Mouse (Mus musculus) E14TG2a.4 (cell line): ENCODE results near the gene Gm20538.

Experiments used
- CTCF ChIP-seq: conservative IDR thresholded peaks from 2 replicates; pipeline ENCODE4 v1.5.1; 2014; ENCODE audit warnings: low read length
- NANOG ChIP-seq: IDR thresholded peaks from 2 replicates; pipeline ENCODE4 v1.6.1; 2014; ENCODE audit warnings: borderline replicate concordance, low read length, mixed read lengths
- POU5F1 ChIP-seq: IDR thresholded peaks from 2 replicates; pipeline ENCODE4 v1.6.1; 2014; ENCODE audit warnings: low read length, borderline replicate concordance

DNA sequence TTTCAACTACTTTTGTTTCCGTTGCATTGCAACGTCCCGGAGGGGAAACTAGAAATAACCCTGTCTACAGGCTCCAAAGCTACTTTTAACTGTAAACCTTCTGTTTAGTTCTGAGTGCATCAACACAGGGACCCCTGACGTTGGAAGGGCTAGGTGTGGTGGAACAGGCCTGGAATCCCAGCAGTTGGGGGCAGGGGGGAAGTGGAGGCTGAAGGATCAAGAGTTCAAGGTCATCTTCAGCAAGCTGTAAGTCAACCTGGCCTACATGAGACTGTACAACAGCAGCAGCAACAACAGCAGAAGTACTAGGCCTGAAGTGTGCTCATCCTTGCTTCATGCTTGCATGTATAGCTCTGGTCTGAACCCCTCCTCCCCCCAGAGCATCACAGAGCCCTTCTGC lies 35.4 kb upstream of the Gm20538 start:
- TF ChIP-seq CTCF, result no peak
- TF ChIP-seq POU5F1, result no peak
- TF ChIP-seq NANOG, result no peak
